Mouse (Mus musculus) MEL (cell line): Measurements from ENCODE around the gene Myh7. TPM values are rescaled to one million over a fixed set of nuclear protein-coding genes. Genes with fewer than 3 reads are reported as not detected.

Experiments
- DNase-seq: peaks from one replicate; pipeline ENCODE4 v3.0.0; 2011; ENCODE audit warnings: low read depth, low spot score
- H3K27ac ChIP-seq: 2 replicates; pipeline ENCODE4 v1.5.1; 2012; ENCODE audit warnings: low read depth, mild to moderate bottlenecking, control low read depth, low read length, moderate library complexity; ENCODE audit not compliant: control insufficient read depth
- H3K27me3 ChIP-seq, 2 experiments: fragments of 150-350 bp in 1 of 2; sonication (generic) in 1 of 2; 2 replicates each; pipeline ENCODE4 v1.6.1; 2012; ENCODE audit warnings: low read length in 2 of 2, mild to moderate bottlenecking in 2 of 2, improper control_type of control experiment in 1 of 2, moderate library complexity in 1 of 2; ENCODE audit not compliant: insufficient read depth in 2 of 2, control insufficient read depth in 1 of 2
- H3K36me3 ChIP-seq, 2 experiments: 2 replicates each; pipeline ENCODE4 v1.6.1; 2012 to 2014; ENCODE audit warnings: low read length in 2 of 2, improper control_type of control experiment in 1 of 2, inconsistent platforms in 1 of 2, mild to moderate bottlenecking in 1 of 2; ENCODE audit not compliant: insufficient read depth in 2 of 2, control insufficient read depth in 1 of 2
- H3K4me1 ChIP-seq, 2 experiments: fragments of 150-350 bp in 1 of 2; sonication (generic) in 1 of 2; 2 replicates each; pipeline ENCODE4 v1.6.1; 2012; ENCODE audit warnings: low read length in 2 of 2, improper control_type of control experiment in 1 of 2, mild to moderate bottlenecking in 1 of 2; ENCODE audit not compliant: insufficient read depth in 2 of 2, control insufficient read depth in 1 of 2
- H3K4me3 ChIP-seq, 2 experiments: fragments of 150-350 bp in 1 of 2; sonication (generic) in 1 of 2; 2 replicates each; pipeline ENCODE4 v1.5.1; 2012; ENCODE audit warnings: low read depth in 2 of 2, low read length in 2 of 2, mild to moderate bottlenecking in 2 of 2, moderate library complexity in 2 of 2, control low read depth in 1 of 2, improper control_type of control experiment in 1 of 2; ENCODE audit not compliant: control insufficient read depth in 1 of 2, insufficient read depth in 1 of 2
- H3K79me2 ChIP-seq: 2 replicates; pipeline ENCODE4 v1.6.1; 2012; ENCODE audit warnings: mild to moderate bottlenecking, low read length, moderate library complexity; ENCODE audit not compliant: control insufficient read depth, poor library complexity, insufficient read depth
- H3K9ac ChIP-seq: 2 replicates; pipeline ENCODE4 v1.6.1; 2012; ENCODE audit warnings: low read depth, mild to moderate bottlenecking, control low read depth, low read length, moderate library complexity; ENCODE audit not compliant: control insufficient read depth, poor library complexity, severe bottlenecking
- H3K9me3 ChIP-seq: fragments of 150-350 bp; sonication (generic); replicated peaks from 2 replicates; pipeline ENCODE4 v1.6.1; 2012; ENCODE audit warnings: mild to moderate bottlenecking, low read length, improper control_type of control experiment, moderate library complexity; ENCODE audit not compliant: insufficient read depth
- E2F4 ChIP-seq: IDR thresholded peaks from 2 replicates; pipeline ENCODE4 v1.6.1; 2011; ENCODE audit warnings: low read depth, low read length, improper control_type of control experiment, borderline replicate concordance
- ELF1 ChIP-seq: IDR thresholded peaks from 2 replicates; pipeline ENCODE4 v1.6.1; 2014; ENCODE audit warnings: low read depth, mild to moderate bottlenecking, inconsistent platforms, low read length, improper control_type of control experiment, moderate library complexity
- ETS1 ChIP-seq: IDR thresholded peaks from 2 replicates; pipeline ENCODE4 v1.6.1; 2012; ENCODE audit warnings: low read depth, mild to moderate bottlenecking, inconsistent platforms, low read length, improper control_type of control experiment, moderate library complexity
- GABPA ChIP-seq: IDR thresholded peaks from 2 replicates; pipeline ENCODE4 v1.6.1; 2012; ENCODE audit warnings: low read depth, mild to moderate bottlenecking, inconsistent platforms, low read length, improper control_type of control experiment, moderate library complexity
- KAT2A ChIP-seq: conservative IDR thresholded peaks from 2 replicates; pipeline ENCODE4 v1.6.1; 2012; ENCODE audit warnings: low read depth, low read length, improper control_type of control experiment, inconsistent platforms
- MAFK ChIP-seq: IDR thresholded peaks from 2 replicates; pipeline ENCODE4 v1.6.1; 2011; ENCODE audit warnings: low read depth, mild to moderate bottlenecking, low read length, improper control_type of control experiment, borderline replicate concordance
- MAX ChIP-seq: IDR thresholded peaks from 2 replicates; pipeline ENCODE4 v1.6.1; 2011; ENCODE audit warnings: low read length, improper control_type of control experiment
- MEF2A ChIP-seq: IDR thresholded peaks from 2 replicates; pipeline ENCODE4 v1.6.1; 2014; ENCODE audit warnings: low read depth, mild to moderate bottlenecking, inconsistent platforms, low read length, improper control_type of control experiment; ENCODE audit not compliant: poor library complexity, insufficient replicate concordance, severe bottlenecking; ENCODE audit errors: extremely low read depth
- MXI1 ChIP-seq: IDR thresholded peaks from 2 replicates; pipeline ENCODE4 v1.6.1; 2011; ENCODE audit warnings: mild to moderate bottlenecking, low read depth, low read length, improper control_type of control experiment
- NELFE ChIP-seq: IDR thresholded peaks from 2 replicates; pipeline ENCODE4 v1.6.1; 2011; ENCODE audit warnings: low read depth, low read length, improper control_type of control experiment
- POLR2A ChIP-seq, 2 experiments: IDR thresholded peaks; 2 replicates each; pipeline ENCODE4 v1.6.1; 2011 to 2012; ENCODE audit warnings: low read length in 2 of 2, mild to moderate bottlenecking in 2 of 2, control low read depth in 1 of 2, improper control_type of control experiment in 1 of 2, low read depth in 1 of 2, moderate library complexity in 1 of 2; ENCODE audit not compliant: control insufficient read depth in 1 of 2, insufficient read depth in 1 of 2, poor library complexity in 1 of 2
- POLR2AphosphoS2 ChIP-seq: IDR thresholded peaks from 2 replicates; pipeline ENCODE4 v1.6.1; 2011; ENCODE audit warnings: low read length, improper control_type of control experiment
- RAD21 ChIP-seq: IDR thresholded peaks from 2 replicates; pipeline ENCODE4 v1.6.1; 2011; ENCODE audit warnings: mild to moderate bottlenecking, low read depth, low read length, improper control_type of control experiment
- RCOR1 ChIP-seq: IDR thresholded peaks from 2 replicates; pipeline ENCODE4 v1.6.1; 2012; ENCODE audit warnings: low read depth, mild to moderate bottlenecking, inconsistent platforms, low read length, improper control_type of control experiment
- SIN3A ChIP-seq: IDR thresholded peaks from 2 replicates; pipeline ENCODE4 v1.6.1; 2012; ENCODE audit warnings: low read length, improper control_type of control experiment, inconsistent platforms
- SMC3 ChIP-seq: IDR thresholded peaks from 2 replicates; pipeline ENCODE4 v1.6.1; 2011; ENCODE audit warnings: low read depth, low read length, improper control_type of control experiment
- TAL1 ChIP-seq: IDR thresholded peaks from 2 replicates; pipeline ENCODE4 v1.6.1; 2012; ENCODE audit warnings: mild to moderate bottlenecking, inconsistent platforms, low read length, moderate library complexity, mixed read lengths
- TBP ChIP-seq: IDR thresholded peaks from 2 replicates; pipeline ENCODE4 v1.8.0; 2011; ENCODE audit warnings: low read depth, low read length, improper control_type of control experiment
- USF1 ChIP-seq: IDR thresholded peaks from 2 replicates; pipeline ENCODE4 v1.6.1; 2014; ENCODE audit warnings: low read depth, mild to moderate bottlenecking, inconsistent platforms, low read length, improper control_type of control experiment, moderate library complexity
- ZMIZ1 ChIP-seq: IDR thresholded peaks from 2 replicates; pipeline ENCODE4 v1.6.1; 2012; ENCODE audit warnings: low read depth, mild to moderate bottlenecking, inconsistent platforms, low read length, improper control_type of control experiment, moderate library complexity
- ZNF384 ChIP-seq: IDR thresholded peaks from 2 replicates; pipeline ENCODE4 v1.6.1; 2012; ENCODE audit warnings: low read depth, mild to moderate bottlenecking, inconsistent platforms, low read length, improper control_type of control experiment
- polyA plus RNA-seq, 2 experiments: library from polyadenylated mRNA; stranded (reverse) in 1 of 2; unstranded in 1 of 2; fragments of >175 nt in 1 of 2; fragments of >200 nt in 1 of 2; gene quantifications; 2 replicates each; pipeline versions ENCODE4 v1.2.1 to v1.2.4; 2012; ENCODE audit warnings: low replicate concordance in 2 of 2, low read depth in 1 of 2; ENCODE audit not compliant: insufficient read length in 2 of 2, insufficient read depth in 1 of 2, missing spikeins in 1 of 2
- total RNA-seq: library from RNA; depleted of rRNA; stranded (reverse); fragments of 300-350 nt; gene quantifications from 2 replicates; pipeline ENCODE4 v1.2.3, GENCODE M21; 2012

The Myh7 gene
- total and polyA plus RNA-seq, 3 experiments, result not detected

- peaks cover 2% of the 10 kb centered on the region in 2 experiments for H3K27me3 ChIP-seq
- H3K9ac ChIP-seq, result no peak overlapping the region
- H3K9me3 ChIP-seq, result no peaks in the 10 kb centered on the region
- H3K4me3 ChIP-seq, result no peak overlapping the region
- TF ChIP-seq RAD21 (no peak), NELFE (no peak), ZMIZ1 (no peak), MAFK (no peak), MAX (no peak), ELF1 (no peak), E2F4 (no peak), KAT2A (no peak), SIN3A (no peak), ETS1 (no peak), POLR2A (IDR thresholded peaks at IDR 0.05; ENCODE audit: control insufficient read depth in 1 of 2, insufficient read depth in 1 of 2, low read depth in 1 of 2, low read length in 2 of 2, poor library complexity in 1 of 2) (no peak), SMC3 (no peak), TAL1 (no peak), RCOR1 (no peak), MEF2A (no peak), GABPA (no peak), TBP (no peak), MXI1 (no peak)
- no peak for DNase-seq
- no peaks in the 10 kb centered on the region for H3K4me1 ChIP-seq
- H3K79me2 ChIP-seq, result no peaks in the 10 kb centered on the region; the same call in 1 of the 2 replicates
- no peaks in the 10 kb centered on the region for H3K36me3 ChIP-seq
- no peak overlapping the region for H3K27ac ChIP-seq
These were observed 2.4 kb upstream of the Myh7 start for GRCm38 (mm10) chr14:54996793-54997192.

GRCm38 (mm10) chr14:54995457-54996138 lies 1.2 kb upstream of the Myh7 start:
- Histone ChIP-seq H3K36me3 (no peaks in the 10 kb centered on the region), H3K4me3 (no peak overlapping the region), H3K27ac (no peak overlapping the region), H3K79me2 (no peaks in the 10 kb centered on the region; the same call in 1 of the 2 replicates), H3K4me1 (no peaks in the 10 kb centered on the region), H3K27me3 (peaks cover 2 to 4% of the 10 kb centered on the region in 2 experiments), H3K9ac (no peak overlapping the region), H3K9me3 (no peaks in the 10 kb centered on the region)
- no peak for TF ChIP-seq SIN3A
- TF ChIP-seq TAL1, result no peak
- TF ChIP-seq ZNF384, result no peak
- no peak for TF ChIP-seq POLR2AphosphoS2
- no peak for TF ChIP-seq USF1
- TF ChIP-seq MEF2A, result no peak
- no peak for TF ChIP-seq TBP
- no peak for DNase-seq
